Mouse (Mus musculus) limb, embryonic 12.5 days (tissue): ENCODE data around the gene Slc12a1. TPM values are rescaled to one million over a fixed set of nuclear protein-coding genes. Genes with fewer than 3 reads are reported as not detected.

Experiments used
- ATAC-seq: fragments of 200-750 bp; cut with Nextera tagmentation; 2 replicates; pipeline ENCODE4 v1.8.0; 2017; ENCODE audit warnings: low read depth, moderate TSS enrichment; ENCODE audit not compliant: insufficient number of reproducible peaks, insufficient read depth, low FRiP score, low TSS enrichment
- H3K27ac ChIP-seq: fragments of 300-500 bp; sonication (generic); 2 replicates; pipeline ENCODE4 v1.5.1; 2016; ENCODE audit warnings: mild to moderate bottlenecking, moderate library complexity
- H3K27me3 ChIP-seq: fragments of 300-500 bp; sonication (generic); 2 replicates; pipeline ENCODE4 v1.6.1; 2016; ENCODE audit warnings: mild to moderate bottlenecking, moderate library complexity
- H3K36me3 ChIP-seq: fragments of 300-500 bp; sonication (generic); 2 replicates; pipeline ENCODE4 v1.6.1; 2016; ENCODE audit warnings: mild to moderate bottlenecking, moderate library complexity
- H3K4me1 ChIP-seq: fragments of 300-500 bp; sonication (generic); replicated peaks from 2 replicates; pipeline ENCODE4 v1.6.1; 2016
- H3K4me2 ChIP-seq: fragments of 300-500 bp; sonication (generic); 2 replicates; pipeline ENCODE4 v1.6.1; 2016; ENCODE audit warnings: mild to moderate bottlenecking, moderate library complexity
- H3K4me3 ChIP-seq: fragments of 300-500 bp; sonication (generic); replicated peaks from 2 replicates; pipeline ENCODE4 v1.5.1; 2016; ENCODE audit warnings: mild to moderate bottlenecking
- H3K9ac ChIP-seq: fragments of 300-500 bp; sonication (generic); replicated peaks from 2 replicates; pipeline ENCODE4 v1.6.1; 2016; ENCODE audit warnings: mild to moderate bottlenecking, moderate library complexity
- H3K9me3 ChIP-seq: fragments of 300-500 bp; sonication (generic); 2 replicates; pipeline ENCODE4 v1.6.1; 2016; ENCODE audit warnings: mild to moderate bottlenecking, moderate library complexity
- WGBS: fragments of 180-500 bp; shearing (Covaris S2); methylation state at CpG from one replicate; pipeline ENCODE4 v1.1.7; 2016; 5-methylcytosine and 5-hydroxymethylcytosine counted together
- polyA plus RNA-seq: library from polyadenylated mRNA; unstranded; fragments of >200 nt; fragmentation: Nextera tagmentation; extraction: Ambion mirVana; gene quantifications from 2 replicates; pipeline ENCODE4 v1.2.1, GENCODE M21; 2016

Gene Slc12a1
- polyA plus RNA-seq, 1 experiment from 2014 or later = not detected

DNA sequence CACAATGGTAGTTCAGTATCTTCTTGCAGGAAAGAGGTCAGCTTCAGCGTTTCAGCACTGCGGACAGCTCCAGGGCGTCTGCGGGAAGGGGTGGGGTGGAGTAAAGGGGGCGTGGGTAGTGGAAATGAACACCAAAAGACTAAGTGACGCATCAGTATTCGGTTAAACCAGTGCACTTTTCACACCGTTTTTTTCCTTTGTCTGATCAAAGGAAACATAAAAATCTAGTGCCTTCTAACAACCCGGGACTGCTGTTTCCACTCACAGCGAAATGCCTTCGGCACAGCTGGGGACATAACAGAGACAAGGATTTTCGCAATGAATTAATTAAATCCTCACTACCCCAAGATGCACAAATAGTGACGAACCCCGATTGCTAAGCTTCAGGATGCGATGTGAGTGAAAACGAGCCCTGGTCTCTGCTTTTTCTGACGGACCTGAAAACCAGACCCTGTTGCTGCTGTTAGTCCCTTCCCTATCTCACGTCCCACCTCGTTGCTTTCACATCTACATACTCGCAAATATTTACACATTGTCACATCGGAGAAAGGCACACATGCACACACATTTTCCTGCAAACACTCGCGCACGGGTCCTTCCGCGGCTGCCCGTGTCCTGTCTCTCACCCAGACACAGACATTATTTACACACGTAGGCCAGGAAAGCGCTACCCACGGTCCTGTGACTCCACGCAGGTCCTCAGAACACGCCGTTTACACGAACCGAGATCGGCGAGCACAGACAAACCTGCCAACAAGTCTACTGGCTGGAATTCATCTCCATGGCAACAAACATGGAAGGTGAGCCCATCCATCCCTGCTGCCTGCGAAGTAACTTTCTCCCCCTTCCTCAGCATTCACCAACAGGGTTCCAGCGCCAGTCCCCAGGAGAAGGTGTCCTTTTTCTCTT is 16.1 kb upstream of the Slc12a1 start, which contains the start of gene Ctxn2:
TSS of gene Ctxn2 (plus strand) at position 790 of the 909 bp plus-strand sequence.
- Histone ChIP-seq H3K27me3 (peaks cover 11% of the 10 kb centered on the region; the same call in 1 of the 2 replicates), H3K4me2 (peak within 1 kb of the TSS; percentile 70), H3K27ac (no peak within 1 kb of the TSS), H3K4me3 (peak within 1 kb of the TSS; percentile 31), H3K9me3 (no peaks in the 10 kb centered on the region), H3K4me1 (peaks cover 7% of the 10 kb centered on the region), H3K9ac (no peak within 1 kb of the TSS), H3K36me3 (no peaks in the 10 kb centered on the region)
- WGBS = 2% methylated on average over 39 of the region's 39 CpGs
- no peak for ATAC-seq

- Histone ChIP-seq H3K27ac (no peak overlapping the region), H3K9me3 (no peaks in the 10 kb centered on the region), H3K4me3 (peak overlapping the region; percentile 31; the same call in 1 of the 2 replicates), H3K4me2 (peak overlapping the region; percentile 70), H3K36me3 (no peaks in the 10 kb centered on the region), H3K27me3 (peaks cover 11% of the 10 kb centered on the region; the same call in 1 of the 2 replicates), H3K4me1 (peaks cover 7% of the 10 kb centered on the region), H3K9ac (no peak overlapping the region)
- WGBS = 33% methylated on average over 7 of the region's 7 CpGs
- ATAC-seq = no peak
Measured at GRCm38 (mm10) chr2:125136846-125137245, 15.5 kb upstream of the Slc12a1 start.

DNA sequence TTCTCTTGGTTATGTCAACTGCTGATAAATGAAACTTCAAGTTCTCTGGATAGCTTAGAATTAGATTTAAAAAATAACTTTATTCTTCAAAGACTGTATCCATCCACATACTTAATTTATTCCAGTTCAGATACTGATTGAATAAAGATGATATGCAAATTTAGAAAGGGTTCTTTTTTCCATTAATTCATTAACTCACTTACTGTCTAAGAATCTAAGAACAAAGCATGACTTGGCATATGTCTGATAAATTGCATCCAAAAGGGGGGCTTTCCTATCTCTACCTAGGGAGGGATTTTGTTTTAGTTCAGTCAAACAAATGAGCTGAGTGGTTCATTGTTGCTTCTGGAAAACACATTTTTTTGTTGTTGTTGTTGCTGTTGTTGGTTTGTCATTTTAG is 10.0 kb upstream of the Slc12a1 start:
- Histone ChIP-seq H3K4me2 (no peak overlapping the region), H3K4me1 (no peaks in the 10 kb centered on the region), H3K4me3 (no peak overlapping the region), H3K27me3 (no peaks in the 10 kb centered on the region), H3K9ac (no peak overlapping the region), H3K27ac (no peak overlapping the region), H3K36me3 (no peaks in the 10 kb centered on the region), H3K9me3 (no peaks in the 10 kb centered on the region)
- ATAC-seq = no peak

DNA sequence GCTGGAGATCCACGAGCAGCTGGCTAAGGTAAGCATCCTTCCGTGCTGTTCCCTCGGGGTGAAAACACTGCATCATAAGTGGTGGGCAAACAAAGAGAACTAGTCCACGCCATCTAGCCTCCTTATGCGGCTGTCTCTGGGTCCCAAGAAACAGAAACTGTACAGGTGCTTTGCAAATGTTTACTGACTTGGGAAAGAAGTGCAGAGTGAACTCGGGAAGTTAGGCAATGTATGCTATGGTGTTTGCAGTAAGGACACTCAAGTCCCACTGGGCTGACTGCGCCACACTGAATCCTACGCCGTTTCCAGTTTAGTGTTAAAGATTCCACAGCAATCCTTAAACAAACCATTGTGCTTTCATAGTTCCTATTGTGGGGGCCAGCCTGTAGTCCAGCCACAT is 2.0 kb downstream of the Slc12a1 start:
- H3K9ac ChIP-seq = no peak overlapping the region
- WGBS = 85% methylated on average over 9 of the region's 9 CpGs
- H3K4me2 ChIP-seq = no peak overlapping the region
- H3K9me3 ChIP-seq = no peaks in the 10 kb centered on the region
- no peaks in the 10 kb centered on the region; the same call in 1 of the 2 replicates for H3K4me1 ChIP-seq
- no peak for ATAC-seq
- no peak overlapping the region for H3K27ac ChIP-seq
- no peak overlapping the region for H3K4me3 ChIP-seq
- H3K36me3 ChIP-seq = no peaks in the 10 kb centered on the region
- H3K27me3 ChIP-seq = no peaks in the 10 kb centered on the region

DNA sequence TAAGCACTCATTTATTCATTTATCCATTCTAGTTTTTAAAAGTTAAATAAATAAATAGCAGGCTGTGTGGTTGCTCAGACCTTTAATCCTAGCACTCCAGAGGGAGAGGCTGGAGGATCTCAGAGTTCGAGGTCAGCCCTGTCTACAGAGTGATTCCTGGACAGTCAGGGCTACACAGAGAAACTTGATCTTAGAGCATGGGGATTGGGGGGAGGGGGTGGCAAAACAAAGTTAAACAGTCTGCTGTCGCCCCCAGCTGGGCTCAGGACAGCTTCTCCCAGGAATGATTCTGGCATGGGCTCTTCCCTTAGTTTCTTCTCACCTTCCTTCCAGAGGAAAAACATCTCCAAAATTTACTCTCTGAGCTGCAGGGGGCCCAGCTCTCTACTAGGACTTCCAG is 3.2 kb downstream of the Slc12a1 start:
- no peaks in the 10 kb centered on the region; the same call in 1 of the 2 replicates for H3K4me1 ChIP-seq
- no peak overlapping the region for H3K27ac ChIP-seq
- no peak overlapping the region for H3K9ac ChIP-seq
- no peaks in the 10 kb centered on the region for H3K36me3 ChIP-seq
- no peak overlapping the region for H3K4me2 ChIP-seq
- no peak overlapping the region for H3K4me3 ChIP-seq
- 30% methylated on average over 2 of the region's 2 CpGs for WGBS
- ATAC-seq = no peak
- no peaks in the 10 kb centered on the region for H3K27me3 ChIP-seq
- no peaks in the 10 kb centered on the region for H3K9me3 ChIP-seq

DNA sequence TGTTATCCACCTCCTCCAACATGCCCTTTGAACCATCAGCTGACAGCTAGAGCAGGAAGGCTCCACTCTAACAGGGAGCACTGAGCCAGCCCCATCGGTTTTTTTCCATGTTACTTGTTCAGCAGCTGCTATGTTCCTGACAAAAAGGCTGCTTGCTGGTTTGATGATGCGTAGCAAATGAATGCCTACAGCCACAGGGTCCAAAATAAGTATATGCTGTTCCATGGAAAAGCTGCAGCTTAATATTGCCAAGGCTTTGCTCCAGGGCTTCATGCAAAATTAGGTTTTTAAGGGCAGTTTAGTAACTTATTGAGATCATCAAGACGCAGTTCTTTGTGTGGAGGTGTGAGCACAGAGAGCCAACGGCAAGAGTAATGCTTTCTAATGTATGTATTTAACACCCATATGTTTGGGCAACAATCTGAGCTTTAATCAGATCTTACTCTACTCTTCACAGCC is 9.7 kb downstream of the Slc12a1 start:
- Histone ChIP-seq H3K9ac (no peak overlapping the region), H3K27me3 (no peaks in the 10 kb centered on the region), H3K9me3 (no peaks in the 10 kb centered on the region), H3K4me3 (no peak overlapping the region), H3K27ac (no peak overlapping the region), H3K36me3 (no peaks in the 10 kb centered on the region), H3K4me1 (no peaks in the 10 kb centered on the region), H3K4me2 (no peak overlapping the region)
- 77% methylated on average over 4 of the region's 4 CpGs for WGBS
- no peak for ATAC-seq

DNA sequence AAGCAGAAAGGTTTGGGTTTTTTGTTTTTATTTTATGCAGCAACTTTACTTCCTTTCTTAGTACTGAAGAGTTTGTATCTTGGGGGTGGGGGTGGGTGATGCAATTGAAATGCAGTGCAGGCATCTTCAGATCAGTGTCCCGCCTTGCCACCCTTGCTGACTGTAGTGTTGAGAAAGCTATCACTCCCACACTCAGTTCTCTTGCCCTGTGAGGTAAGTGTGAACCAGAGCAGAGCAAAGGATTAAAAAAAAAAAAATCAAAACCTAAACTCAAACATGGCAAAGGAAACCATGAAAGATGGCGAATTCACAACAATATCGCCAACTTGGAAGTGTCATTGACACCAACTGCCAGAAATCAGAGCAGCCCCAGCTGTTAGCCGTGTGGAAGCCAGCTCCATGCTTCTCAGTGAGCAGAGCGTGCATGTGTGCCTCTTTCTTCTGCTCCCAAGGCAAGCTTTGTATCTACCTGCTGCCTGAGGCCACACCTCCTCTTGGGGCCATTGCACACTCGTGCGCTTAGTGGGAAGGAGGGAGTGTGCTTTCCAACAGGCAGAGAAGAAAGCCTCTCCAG is 26.0 kb downstream of the Slc12a1 start:
- ATAC-seq = no peak
- Histone ChIP-seq H3K9ac (no peak overlapping the region), H3K4me3 (no peak overlapping the region), H3K27me3 (no peaks in the 10 kb centered on the region), H3K4me2 (no peak overlapping the region), H3K9me3 (no peaks in the 10 kb centered on the region), H3K4me1 (no peaks in the 10 kb centered on the region), H3K27ac (no peak overlapping the region), H3K36me3 (no peaks in the 10 kb centered on the region)
- WGBS = 81% methylated on average over 7 of the region's 7 CpGs

- WGBS = 80% methylated on average over 11 of the region's 11 CpGs
- no peaks in the 10 kb centered on the region for H3K27me3 ChIP-seq
- H3K36me3 ChIP-seq = no peaks in the 10 kb centered on the region
- no peak overlapping the region for H3K27ac ChIP-seq
- no peak overlapping the region for H3K4me3 ChIP-seq
- no peaks in the 10 kb centered on the region for H3K9me3 ChIP-seq
- no peak overlapping the region for H3K4me2 ChIP-seq
- ATAC-seq = no peak
- H3K4me1 ChIP-seq = no peaks in the 10 kb centered on the region
- H3K9ac ChIP-seq = no peak overlapping the region
Measured at GRCm38 (mm10) chr2:125187904-125188303, 35.6 kb downstream of the Slc12a1 start.

- Histone ChIP-seq H3K4me2 (no peak overlapping the region), H3K27me3 (no peaks in the 10 kb centered on the region), H3K9ac (no peak overlapping the region), H3K4me1 (no peaks in the 10 kb centered on the region), H3K27ac (no peak overlapping the region), H3K9me3 (no peaks in the 10 kb centered on the region), H3K4me3 (no peak overlapping the region), H3K36me3 (no peaks in the 10 kb centered on the region)
- WGBS = 2% methylated on average over 2 of the region's 2 CpGs
- no peak for ATAC-seq
Measured at GRCm38 (mm10) chr2:125189197-125189596, 36.9 kb downstream of the Slc12a1 start.

- H3K27me3 ChIP-seq = no peaks in the 10 kb centered on the region
- H3K36me3 ChIP-seq = no peaks in the 10 kb centered on the region
- no peak overlapping the region for H3K4me2 ChIP-seq
- no peak overlapping the region for H3K4me3 ChIP-seq
- H3K27ac ChIP-seq = no peak overlapping the region
- no peaks in the 10 kb centered on the region for H3K9me3 ChIP-seq
- ATAC-seq = no peak
- H3K4me1 ChIP-seq = no peaks in the 10 kb centered on the region
- H3K9ac ChIP-seq = no peak overlapping the region
Measured at GRCm38 (mm10) chr2:125192905-125193304, 40.6 kb downstream of the Slc12a1 start.

GRCm38 (mm10) chr2:125196771-125197170 is 44.5 kb downstream of the Slc12a1 start:
- Histone ChIP-seq H3K36me3 (no peaks in the 10 kb centered on the region), H3K9ac (no peak overlapping the region), H3K27me3 (no peaks in the 10 kb centered on the region), H3K27ac (no peak overlapping the region), H3K4me2 (no peak overlapping the region), H3K4me1 (no peaks in the 10 kb centered on the region), H3K9me3 (no peaks in the 10 kb centered on the region), H3K4me3 (no peak overlapping the region)
- WGBS = 54% methylated on average over 7 of the region's 7 CpGs
- no peak for ATAC-seq
